Mouse (Mus musculus) left cerebral cortex, adult 8-10 months (tissue): ENCODE results near the gene Rbm47. TPM values are rescaled to one million over a fixed set of nuclear protein-coding genes. Genes with fewer than 3 reads are reported as not detected.

ENCODE experiments used
- DNase-seq, 2 experiments: peaks; one replicate each; pipeline ENCODE4 v3.0.0; 2022; ENCODE audit warnings: low spot score in 2 of 2
- total RNA-seq, 4 experiments: library from RNA; stranded (reverse); gene quantifications; 2 replicates each; pipeline ENCODE4 v1.2.4; 2022

The Rbm47 gene
- total RNA-seq, 4 experiments from 2014 or later, result 0.70 to 3.3 (median 1.9) TPM

DNA sequence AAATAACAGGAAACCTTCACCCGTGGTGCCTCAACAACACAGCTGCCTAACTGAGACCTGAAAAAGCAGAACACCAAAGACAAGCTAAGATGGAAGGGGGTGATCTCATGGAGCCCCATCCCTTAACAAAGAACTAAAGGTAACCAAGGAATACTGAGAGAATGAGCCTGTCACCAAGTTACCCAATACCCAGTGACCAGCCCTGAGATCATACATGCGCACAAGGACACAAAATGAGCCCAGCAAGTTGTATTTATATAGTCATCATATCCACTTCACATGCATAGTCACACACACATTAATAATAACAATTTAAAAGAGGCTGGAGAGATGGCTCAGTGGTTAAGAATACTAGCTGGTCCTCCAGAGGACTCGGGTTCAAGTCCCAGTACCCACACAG lies 44.0 kb downstream of the Rbm47 start:
- no peak for DNase-seq

DNA sequence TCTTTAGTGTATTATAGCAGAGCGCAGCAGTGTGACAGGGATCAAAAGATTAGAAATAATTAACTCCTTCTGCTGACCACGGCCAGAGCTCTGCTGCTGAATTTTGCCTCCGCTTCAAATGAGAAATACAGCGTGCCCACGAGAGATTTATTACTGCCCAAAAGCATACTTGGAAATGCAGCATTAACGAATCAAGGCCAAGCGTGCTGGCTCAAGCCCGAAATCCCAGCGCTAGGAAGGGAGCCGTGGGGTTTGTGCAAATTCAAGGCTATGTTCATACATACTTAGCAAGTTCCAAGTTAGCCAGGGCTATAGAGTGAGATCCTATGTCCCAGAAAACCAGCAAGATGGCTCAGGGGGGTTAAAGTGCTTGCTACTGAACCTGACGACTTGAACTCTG lies 47.5 kb downstream of the Rbm47 start:
- no peak for DNase-seq

DNA sequence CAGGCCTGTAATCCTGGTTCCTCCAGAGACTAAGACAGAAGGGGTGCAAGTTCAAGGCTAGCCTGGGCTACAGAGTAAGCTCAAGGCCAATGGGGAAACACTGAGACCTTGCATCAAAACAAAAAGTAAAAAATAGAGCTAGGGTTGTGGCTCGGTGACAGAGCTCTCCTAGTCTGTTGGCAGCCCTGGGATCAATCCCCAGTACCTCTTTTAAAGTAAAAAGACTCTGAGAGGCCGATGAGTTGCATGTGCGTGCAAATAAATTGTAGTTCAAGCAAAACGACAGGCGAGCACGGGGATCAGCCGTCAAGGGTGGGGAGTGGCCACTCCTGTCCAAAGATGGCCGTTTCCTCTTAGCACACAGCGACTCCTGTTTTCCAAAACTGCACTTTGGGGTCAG lies 48.0 kb downstream of the Rbm47 start:
- DNase-seq, result no peak

DNA sequence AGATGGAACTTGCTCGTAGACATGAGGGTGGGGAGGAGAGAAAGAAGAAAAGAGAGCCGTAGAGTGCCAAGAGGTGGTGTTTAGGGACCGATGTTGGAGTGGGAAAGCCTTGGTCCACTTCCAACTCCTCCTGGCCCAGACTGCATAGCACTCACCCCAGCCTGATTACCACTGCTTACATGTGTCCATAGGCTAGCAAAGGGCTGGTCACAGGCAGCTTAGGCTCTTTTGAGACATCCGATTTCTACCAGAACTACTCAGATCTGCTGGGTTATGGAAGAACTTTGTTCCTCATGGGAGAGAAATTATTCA lies 48.9 kb downstream of the Rbm47 start:
- DNase-seq, result no peak

DNA sequence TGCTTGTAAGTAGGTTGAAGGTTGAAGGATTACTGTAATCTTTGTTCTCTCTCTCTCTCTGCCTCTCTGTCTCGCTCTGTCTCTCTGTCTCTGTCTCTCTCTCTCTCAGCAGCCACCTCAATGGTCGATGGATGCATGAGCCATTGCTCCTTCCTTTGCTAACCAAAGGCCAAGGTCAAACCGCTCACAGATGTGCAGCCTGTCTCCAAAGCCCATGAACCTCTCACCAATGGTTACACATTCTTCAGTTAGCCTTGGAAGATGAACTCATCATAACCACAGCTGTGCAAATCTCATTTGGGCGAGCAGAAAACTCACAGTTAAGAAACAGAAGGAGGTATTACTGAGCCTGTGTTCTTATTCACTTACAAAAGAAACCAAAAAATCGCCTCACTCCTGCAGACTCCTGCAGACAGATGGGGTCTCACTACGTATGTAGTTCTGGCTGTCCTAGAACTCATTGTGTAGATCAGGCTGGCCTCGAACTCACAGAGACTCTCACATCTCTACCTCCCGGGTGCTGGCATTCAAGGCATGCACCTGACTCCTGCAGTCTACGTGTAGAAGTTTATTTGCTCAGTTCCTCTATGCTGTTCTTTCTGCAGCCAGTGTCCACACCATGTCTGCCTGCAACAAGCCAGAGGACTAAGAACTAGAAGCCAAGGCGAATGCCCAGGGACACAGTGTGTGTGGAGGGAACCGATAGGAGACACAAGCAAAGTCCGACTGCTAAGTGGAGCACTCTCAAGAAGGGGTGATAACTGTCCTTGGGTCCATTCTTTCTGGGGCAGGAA lies 49.4 kb downstream of the Rbm47 start:
- DNase-seq, result no peak

DNA sequence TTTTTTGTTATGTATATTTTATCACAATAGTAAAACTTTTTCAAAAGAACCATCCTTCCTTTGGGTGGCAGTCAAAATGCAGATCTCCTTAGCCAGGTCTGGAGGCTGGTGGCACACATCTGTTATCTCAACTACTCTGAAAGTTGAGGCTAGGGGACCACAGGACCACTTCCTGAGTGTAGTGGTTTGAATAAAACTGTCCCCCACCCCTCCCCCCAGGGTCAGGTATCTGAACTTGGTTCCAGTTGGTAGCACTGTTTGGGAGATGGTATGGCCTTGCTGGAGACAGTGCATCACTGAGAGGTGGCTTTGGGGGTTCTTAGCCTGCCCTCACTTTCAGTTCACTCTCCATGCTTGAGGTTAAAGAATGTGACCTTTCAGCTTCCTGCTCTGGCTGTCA lies 51.7 kb downstream of the Rbm47 start:
- no peak for DNase-seq

DNA sequence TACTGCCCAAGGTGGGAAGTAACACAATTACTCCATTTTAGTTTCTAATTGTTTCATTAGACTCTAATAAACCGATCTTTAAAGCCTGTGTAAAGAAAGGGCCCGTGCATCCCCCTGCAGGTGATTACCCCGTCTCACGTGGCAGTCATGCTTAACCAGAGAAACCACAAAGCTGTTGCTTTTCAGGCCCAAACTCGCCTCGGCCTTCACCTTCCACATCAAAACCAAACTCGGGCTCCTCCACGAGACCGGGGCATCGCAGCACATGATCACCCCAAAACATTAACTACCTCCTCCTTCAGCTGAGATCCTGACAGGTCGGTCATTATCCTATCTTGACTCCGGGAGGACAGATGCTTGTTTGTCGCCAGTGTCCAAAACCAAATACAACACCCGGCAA lies 58.2 kb downstream of the Rbm47 start:
- no peak for DNase-seq

DNA sequence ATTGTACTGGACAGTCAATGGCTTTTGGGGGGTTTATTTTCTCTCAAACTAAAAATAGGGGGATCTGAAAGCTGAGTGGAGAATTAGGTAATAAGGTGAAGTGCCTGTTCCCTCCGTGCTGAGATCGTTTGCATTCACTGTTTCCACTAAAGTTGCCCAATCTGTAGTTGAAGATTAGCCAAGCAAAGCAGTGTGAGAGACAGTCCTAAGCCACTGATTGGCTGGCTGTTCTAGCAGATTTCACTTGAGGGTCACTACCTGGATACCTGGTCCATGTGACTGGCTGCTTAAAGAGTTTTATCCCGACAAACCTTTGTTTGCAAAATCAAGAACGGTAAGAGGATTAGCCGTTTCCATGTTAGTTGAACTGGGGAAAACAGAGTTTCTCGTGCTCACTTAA lies 58.7 kb downstream of the Rbm47 start:
- no peak for DNase-seq

DNA sequence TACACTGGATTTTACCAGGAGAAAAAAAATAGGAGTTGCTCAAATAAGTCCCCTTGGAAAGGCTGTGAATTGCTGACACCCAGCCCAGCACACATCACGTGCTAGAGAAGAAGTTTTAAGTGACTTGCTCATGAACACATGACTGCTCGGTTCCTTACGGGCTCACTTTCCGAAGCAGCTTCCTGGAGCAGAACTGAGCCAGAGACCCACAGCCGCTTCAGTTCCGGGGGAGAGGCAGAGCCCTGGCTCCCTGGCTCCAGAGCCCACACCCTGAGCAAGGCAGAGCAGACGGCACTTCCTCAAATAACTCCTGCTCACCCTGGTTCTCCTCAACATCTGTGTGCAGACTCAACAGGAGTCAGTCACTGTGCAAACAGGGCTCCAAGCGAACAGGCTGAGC lies 60.9 kb downstream of the Rbm47 start:
- DNase-seq, result peak in 1 of 2 experiments; percentile 7

DNA sequence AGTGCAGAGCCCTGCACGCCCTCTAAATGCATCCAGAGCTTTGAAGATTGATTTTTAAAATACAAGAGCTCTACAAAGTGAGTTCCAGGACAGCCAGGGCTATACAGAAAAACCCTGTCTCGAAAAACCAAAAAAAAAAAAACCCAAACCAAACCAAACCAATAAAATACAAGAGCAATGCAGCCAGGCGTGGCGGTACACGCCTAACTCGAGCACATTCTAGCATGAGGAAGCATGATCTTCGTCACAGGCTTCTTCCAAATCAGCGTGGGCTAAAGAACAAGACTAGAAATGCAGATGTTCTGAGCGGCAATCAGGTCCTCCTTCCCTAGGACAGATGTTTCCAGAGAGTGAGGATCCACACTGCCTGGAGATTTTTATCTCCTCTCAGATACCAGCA lies 66.5 kb downstream of the Rbm47 start:
- no peak for DNase-seq

DNA sequence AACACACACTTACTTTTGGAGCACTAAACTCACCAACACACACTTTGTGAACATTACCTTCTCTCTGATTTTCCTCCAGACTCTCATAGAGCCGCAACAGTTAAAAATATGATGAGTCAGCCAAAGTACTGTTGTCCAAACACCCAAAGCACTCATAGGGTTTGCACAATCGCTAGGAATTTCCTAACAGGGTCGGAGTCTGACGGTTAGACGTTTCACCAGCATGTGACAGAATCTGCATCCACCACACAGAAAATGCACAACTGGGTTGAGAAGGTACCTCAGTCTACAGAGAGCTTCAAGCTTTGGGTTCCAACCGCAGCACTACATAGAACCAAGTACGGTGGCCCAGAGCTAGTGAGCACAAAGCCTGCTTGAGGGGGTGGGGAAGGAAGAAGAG lies 67.0 kb downstream of the Rbm47 start:
- DNase-seq, result no peak

DNA sequence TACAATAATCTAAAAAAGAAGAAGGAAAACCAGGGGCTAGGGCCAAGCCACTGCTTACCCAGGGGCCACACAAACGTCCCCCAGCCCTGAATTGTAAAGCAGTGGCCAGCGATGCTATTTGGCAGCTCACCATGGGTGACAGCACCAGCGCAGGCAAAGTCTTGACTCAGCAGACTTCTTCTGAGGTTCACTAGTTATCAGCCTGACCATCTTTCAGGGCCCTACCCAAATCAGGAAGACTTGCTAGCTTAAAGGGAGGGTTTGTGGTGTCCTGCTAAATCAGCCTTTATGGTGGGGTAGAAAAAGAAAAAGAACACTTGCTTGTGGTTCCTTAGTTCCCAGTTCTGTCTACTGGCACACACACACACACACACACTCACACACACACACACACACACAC lies 67.6 kb downstream of the Rbm47 start:
- DNase-seq, result no peak

DNA sequence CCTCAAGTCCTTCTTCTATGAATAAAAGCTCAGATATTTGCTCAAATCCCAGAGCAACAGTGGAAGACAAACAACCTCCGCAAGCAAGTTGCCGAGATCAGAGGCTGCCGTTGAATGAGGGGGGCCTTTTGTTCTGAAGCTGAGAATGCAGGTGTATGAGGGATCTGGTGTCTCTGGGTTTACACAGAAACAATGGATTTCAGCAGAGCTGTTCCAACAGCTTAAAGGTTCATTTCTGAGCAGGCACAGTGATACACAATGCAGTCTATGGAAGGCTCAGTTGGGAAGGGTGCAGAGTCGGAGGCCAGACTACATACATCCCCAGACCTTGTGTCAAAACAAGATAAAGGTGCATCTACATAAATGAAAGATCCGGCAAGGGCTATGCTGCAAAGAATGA lies 69.5 kb downstream of the Rbm47 start:
- DNase-seq, result no peak

DNA sequence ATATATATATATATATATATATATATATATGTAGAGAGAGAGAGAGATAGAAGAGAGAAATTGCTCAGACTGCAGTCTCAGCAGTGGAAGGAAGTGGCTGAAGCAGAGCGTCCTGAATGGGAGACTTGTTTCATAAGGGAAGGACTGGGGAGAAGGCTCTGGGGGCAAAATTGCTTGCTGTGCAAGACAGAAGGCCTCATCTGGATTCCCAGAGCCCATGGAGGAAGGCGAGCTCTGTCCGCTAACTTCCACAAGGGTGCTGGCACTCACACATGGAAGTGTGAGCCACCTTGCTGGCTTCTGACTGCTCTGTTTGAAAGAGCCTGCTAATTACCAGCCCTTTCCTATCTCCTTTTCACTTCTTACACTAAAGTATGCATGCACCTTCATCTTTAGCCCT lies 70.1 kb downstream of the Rbm47 start:
- DNase-seq, result no peak

DNA sequence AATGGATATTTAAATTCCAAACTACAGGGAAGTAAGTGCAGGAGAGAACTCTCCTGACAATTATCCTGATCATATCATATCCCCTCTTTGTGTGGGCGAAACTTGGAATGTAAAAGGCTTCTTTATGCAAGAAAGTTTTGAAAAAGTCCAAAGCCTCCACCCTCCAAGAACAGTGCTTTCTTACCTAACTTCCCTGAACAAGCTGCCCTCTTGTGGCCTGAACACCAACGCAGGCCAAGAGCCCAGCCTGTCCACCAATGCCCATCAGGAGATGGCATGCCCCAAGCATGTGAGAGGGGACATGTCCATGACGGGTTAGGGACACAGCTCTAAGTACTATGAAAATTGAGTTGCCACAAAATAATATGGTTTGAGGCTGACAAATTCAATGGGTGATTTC lies 71.3 kb downstream of the Rbm47 start:
- no peak for DNase-seq

DNA sequence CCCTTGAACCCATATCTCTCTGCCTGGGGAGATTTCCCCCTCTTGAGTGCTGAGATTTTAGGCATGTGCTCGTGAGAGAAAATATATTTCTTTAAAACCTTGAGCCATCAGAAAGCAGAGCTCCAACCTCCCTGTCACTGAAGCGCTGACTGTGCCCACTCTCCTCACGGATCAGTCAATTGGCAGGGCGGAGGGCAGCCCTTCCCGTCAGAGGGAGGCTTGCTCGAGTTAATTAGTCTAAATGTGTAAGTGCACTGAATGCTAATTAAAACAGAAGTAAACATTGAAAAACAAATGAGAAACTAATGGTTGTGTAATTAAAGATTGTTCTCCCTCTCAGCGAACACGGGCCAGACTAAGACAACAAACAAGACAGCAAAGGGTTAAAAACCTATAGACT lies 72.6 kb downstream of the Rbm47 start:
- DNase-seq, result no peak

DNA sequence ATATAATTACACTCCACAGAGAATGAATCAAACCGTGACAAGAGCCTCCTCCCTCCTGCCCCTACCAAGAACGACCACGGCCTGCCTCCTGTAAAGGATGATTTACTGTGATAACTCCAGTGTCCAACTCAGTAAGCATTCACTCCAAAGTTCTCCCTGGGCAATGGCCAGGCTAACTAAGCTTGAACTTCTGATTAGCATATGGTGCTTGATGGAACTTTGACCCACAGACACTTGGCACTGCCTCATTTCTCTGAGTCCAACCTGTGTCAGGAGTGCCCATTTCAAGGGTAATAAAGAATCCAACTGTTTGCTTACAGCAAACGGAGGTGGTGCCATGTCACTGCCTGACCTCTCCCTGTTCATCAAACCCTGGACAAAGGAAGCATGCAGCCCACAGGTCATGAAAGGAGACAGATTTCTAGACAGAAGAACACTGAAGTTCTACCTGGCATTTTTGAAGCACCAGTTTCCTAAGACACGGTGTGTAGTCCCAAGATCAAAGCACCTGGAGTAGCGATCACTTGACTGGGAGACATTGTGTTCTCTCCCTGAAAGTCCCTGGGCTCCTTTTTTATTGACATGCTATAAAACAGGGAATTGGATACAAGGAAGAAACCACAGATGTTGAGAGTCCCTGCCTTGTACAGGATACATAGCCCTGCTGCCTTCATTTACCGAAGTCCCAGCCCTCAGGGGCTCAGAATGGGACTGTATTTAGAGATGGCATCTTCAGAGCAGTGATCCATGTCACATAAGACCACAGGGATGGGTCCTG lies 74.6 kb downstream of the Rbm47 start:
- DNase-seq, result no peak

DNA sequence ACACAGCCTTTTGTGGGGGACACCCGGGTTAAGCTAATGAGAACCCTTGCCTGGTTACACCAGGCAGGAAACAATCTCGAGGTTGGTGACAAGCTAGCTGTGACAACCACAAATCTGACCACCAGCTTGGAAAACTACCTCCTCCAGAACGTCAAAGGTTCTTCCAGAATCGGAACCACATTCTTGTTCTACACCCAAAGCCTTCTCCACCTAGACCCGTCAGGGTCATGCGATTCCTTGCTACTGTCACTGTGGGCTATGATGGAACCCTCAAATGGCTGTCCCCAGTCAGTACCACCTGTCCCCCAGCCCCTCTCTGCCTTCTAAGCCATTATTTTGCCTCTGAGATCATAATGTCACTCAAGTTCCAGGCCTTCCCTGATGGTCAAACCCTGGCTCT lies 76.8 kb downstream of the Rbm47 start:
- DNase-seq, result no peak

DNA sequence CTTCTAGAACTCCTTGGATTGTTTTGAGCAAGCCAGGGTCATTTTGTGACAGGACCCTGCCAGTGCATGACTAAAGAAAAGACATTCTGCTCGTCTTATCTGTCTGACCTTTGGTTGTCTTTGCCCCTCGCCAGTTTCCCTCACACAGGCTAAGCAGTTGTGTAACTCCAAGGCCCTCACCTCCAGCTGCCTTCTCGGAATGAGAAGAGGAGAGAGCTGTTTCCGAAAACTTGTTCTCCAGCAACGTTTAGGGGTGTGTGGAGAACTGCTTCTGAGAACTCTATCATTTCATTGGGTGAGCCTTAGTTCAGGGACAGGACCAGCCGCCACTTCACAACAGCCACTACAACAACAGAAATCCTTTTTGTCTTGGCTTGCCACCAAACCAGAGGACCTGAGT lies 77.8 kb downstream of the Rbm47 start:
- no peak for DNase-seq

DNA sequence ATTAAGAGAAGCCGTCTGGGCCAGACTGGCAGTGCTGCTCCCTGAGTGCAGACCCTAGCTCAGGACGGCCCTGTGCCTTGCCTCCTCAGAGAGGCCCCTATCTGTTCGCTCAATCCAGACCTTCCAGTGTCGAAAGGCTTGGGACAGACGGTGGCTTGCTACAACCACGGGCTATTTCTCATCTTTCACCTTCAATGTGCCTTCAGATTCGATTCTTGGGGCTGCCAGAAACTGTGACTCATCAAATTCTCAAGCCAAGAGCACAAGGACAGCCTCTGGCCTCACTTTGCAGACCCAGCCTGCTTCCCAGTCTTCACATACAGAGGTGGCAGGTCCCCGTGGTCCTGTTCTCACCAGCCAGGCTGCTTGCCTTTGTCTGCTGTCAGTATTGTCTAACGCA lies 82.9 kb downstream of the Rbm47 start:
- DNase-seq, result no peak

DNA sequence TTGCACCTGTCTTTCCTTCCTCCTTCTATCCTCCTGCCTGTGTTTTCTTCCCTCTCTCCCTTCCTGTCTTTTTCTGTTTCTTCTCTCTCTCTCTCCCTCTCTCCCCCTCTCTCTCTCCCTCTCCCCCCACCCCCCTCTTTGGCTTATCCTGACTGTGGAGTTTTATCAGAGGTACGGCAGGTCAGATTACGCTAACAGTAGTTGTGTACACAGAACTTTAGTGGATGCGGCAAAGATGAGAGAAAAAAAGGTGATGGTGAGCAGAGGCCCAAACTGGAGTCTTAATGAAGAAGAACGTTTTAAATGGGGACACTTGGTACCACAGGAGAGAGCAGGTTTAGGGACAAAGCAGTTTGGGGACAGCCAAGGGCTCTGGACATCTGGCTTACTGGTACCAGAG lies 83.3 kb downstream of the Rbm47 start:
- DNase-seq, result no peak

DNA sequence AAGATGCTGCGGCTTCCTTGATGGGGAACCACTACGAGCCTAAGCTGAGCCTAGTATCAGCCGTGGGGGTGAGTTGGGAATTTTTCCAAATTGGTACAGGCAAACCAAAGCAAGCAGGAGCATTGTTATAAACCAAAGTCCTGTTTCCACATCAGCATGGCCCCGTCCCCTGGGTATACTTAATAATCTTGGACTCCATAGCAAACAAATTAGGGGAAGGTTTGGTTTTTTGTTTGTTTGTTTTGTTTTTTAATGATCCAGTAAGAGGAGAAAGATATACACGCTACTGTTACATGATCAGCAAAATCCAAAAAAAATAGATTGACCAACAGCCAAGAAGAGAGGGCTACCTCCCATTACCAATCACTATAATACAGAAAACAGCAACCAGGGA lies 84.0 kb downstream of the Rbm47 start:
- no peak for DNase-seq

DNA sequence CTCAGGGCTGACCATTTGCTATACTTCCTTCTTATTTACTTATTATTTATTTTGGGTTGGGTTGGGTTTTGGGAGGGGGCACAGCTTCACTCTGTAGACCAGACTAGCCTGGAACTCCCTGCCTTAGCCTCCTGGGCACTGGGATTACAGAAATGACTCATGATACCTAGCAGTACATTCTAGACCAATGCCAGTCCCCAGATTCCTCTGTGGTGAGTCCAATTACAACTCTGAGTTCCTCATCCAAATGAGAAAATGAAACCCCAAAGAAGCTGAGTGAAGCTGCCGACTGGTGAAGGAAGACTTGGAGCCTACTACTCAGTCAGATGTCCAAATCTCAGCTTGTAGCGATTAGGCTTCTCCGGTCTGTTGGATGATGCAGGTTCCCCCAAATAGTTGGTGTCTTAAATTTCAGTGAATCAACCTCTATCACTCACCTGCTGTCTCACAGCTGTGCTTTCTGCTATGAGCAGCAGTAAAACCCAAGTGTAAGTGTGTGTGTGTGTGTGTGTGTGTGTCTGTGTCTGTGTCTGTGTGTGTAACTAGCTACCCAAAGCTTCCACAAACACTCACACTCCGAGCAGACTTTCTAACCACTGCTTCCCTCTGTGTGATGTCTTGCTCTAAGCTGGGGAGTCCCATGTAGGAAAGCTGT lies 84.5 kb downstream of the Rbm47 start:
- no peak for DNase-seq
